Mouse (Mus musculus): ENCODE measurements at regions not wholly inside any gene's neighbourhood (a gene's known extent, or its start where the extent isn't known, plus 50 kb on each side); places are given as distances from the start of the nearest gene placed in this dataset.

- in situ Hi-C loops (cut with MboI, MseI), result no loop called here
Measured at GRCm38 (mm10) chr2:28349911-28350310, 96.7 kb upstream of the Ppp1r26 start.

- in situ Hi-C loops (cut with MboI, MseI), result no loop called here
Measured at GRCm38 (mm10) chr2:28351445-28351844, 95.2 kb upstream of the Ppp1r26 start.

- in situ Hi-C loops (cut with MboI, MseI), result no loop called here
Measured at GRCm38 (mm10) chr2:28352903-28353302, 93.7 kb upstream of the Ppp1r26 start.

GRCm38 (mm10) chr2:28362199-28362598 is 84.4 kb upstream of the Ppp1r26 start:
- in situ Hi-C loops (cut with MboI, MseI), result no loop called here

- in situ Hi-C loops (cut with MboI, MseI), result no loop called here
Measured at GRCm38 (mm10) chr2:28364623-28365022, 82.0 kb upstream of the Ppp1r26 start.

GRCm38 (mm10) chr2:28365756-28366155 is 80.8 kb upstream of the Ppp1r26 start:
- in situ Hi-C loops (cut with MboI, MseI), result no loop called here

- in situ Hi-C loops (cut with MboI, MseI), result loop anchor here in 1 of 2 experiments (5.0 kb wide), 1 partner anchor 173 kb away; no protein-coding TSS in a partner anchor
Measured at GRCm38 (mm10) chr2:28374838-28375237, 71.8 kb upstream of the Ppp1r26 start.

- in situ Hi-C loops (cut with MboI, MseI), result no loop called here
Measured at GRCm38 (mm10) chr2:28377948-28378822, 68.4 kb upstream of the Ppp1r26 start.

GRCm38 (mm10) chr2:28382051-28382802 is 64.4 kb upstream of the Ppp1r26 start:
- in situ Hi-C loops (cut with MboI, MseI), result no loop called here

- in situ Hi-C loops (cut with MboI, MseI), result no loop called here
Measured at GRCm38 (mm10) chr2:28384875-28385274, 61.7 kb upstream of the Ppp1r26 start.

- in situ Hi-C loops (cut with MboI, MseI), result no loop called here
Measured at GRCm38 (mm10) chr2:28386784-28387183, 59.8 kb upstream of the Ppp1r26 start.

- in situ Hi-C loops (cut with MboI, MseI), result no loop called here
Measured at GRCm38 (mm10) chr2:28387422-28387836, 59.2 kb upstream of the Ppp1r26 start.

- in situ Hi-C loops (cut with MboI, MseI), result no loop called here
Measured at GRCm38 (mm10) chr2:28387926-28388325, 58.7 kb upstream of the Ppp1r26 start.

- in situ Hi-C loops (cut with MboI, MseI), result no loop called here
Measured at GRCm38 (mm10) chr2:28389703-28390102, 56.9 kb upstream of the Ppp1r26 start.

- in situ Hi-C loops (cut with MboI, MseI), result no loop called here
Measured at GRCm38 (mm10) chr2:28395391-28395790, 51.2 kb upstream of the Ppp1r26 start.

All from T-helper 17 cell (primary cell).